Mouse (Mus musculus): Measurements from ENCODE around the gene Ykt6. TPM values are rescaled to one million over a fixed set of nuclear protein-coding genes. Genes with fewer than 3 reads are reported as not detected.

The Ykt6 gene
- polyA plus RNA-seq, 1 experiment from 2014 or later = 39.1 TPM

DNA sequence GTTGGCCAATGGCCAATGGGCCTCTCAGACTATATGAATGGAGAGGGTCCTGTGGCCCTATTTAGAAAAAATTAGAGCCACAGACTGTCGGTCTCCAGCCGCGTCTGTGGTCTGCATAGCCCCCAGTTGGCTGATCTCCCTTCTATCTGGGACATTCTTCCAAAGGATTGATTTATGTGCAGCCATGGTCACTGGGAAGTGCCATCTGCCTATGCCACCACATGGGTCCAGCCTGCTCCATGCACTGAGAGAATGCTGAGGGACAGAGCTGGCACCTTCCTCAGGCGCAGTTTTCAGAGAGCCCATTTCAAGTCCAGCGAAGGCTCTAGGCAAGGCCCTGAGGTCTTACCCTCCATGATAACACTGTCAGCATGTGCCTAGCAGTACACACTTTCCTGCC, 38.7 kb downstream of the Ykt6 start:
- no peak overlapping the region for H3K4me3 ChIP-seq (ENCODE audit: low read depth, low read length)
- no peaks in the 10 kb centered on the region for H3K27me3 ChIP-seq (ENCODE audit: control insufficient read depth, insufficient read depth, low read length)
- no peak overlapping the region for H3K4me2 ChIP-seq (ENCODE audit: low read depth, low read length)
- ATAC-seq (ENCODE audit: low read depth) = no peak
- no peaks in the 10 kb centered on the region for H3K9me3 ChIP-seq (ENCODE audit: control insufficient read depth, low read length)
- no peak overlapping the region for H3K27ac ChIP-seq (ENCODE audit: low read depth, low read length)
- no peaks in the 10 kb centered on the region for H3K4me1 ChIP-seq (ENCODE audit: control insufficient read depth, insufficient read depth, low read length)
- H3K9ac ChIP-seq (replicated peaks; ENCODE audit: low read depth, low read length) = no peak overlapping the region
- 67% methylated on average over 5 of the region's 5 CpGs for WGBS
- 0 out of 2 replicates have a peak, but pooled peaks cover 7% of the 10 kb centered on the region for H3K36me3 ChIP-seq (ENCODE audit: control insufficient read depth, insufficient read depth, low read length)

DNA sequence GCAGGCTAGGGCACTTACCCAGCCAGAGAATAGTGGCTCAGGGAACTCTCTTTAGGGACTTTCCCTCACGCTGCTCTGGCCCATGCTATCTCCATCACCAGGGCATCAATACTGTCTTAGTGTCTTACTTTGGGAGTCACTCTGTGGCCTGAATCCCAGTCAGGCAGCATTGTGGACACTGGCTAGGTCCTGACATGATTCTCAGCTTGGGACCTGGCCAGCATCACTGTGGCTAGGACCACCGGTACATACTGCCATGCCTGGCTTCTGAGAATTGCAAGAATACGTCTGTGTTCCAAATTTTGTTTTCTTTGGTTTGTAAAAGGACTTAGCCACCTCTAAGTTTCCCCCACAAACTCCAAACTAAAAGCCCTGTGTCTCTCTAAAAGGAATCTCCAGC, 39.4 kb downstream of the Ykt6 start:
- Histone ChIP-seq H3K36me3 (ENCODE audit: control insufficient read depth, insufficient read depth, low read length) (0 out of 2 replicates have a peak, but pooled peaks cover 7% of the 10 kb centered on the region), H3K4me1 (ENCODE audit: control insufficient read depth, insufficient read depth, low read length) (no peaks in the 10 kb centered on the region), H3K9me3 (ENCODE audit: control insufficient read depth, low read length) (no peaks in the 10 kb centered on the region), H3K9ac (replicated peaks; ENCODE audit: low read depth, low read length) (no peak overlapping the region), H3K27ac (ENCODE audit: low read depth, low read length) (no peak overlapping the region), H3K4me2 (ENCODE audit: low read depth, low read length) (no peak overlapping the region), H3K4me3 (ENCODE audit: low read depth, low read length) (no peak overlapping the region), H3K27me3 (ENCODE audit: control insufficient read depth, insufficient read depth, low read length) (no peaks in the 10 kb centered on the region)
- 85% methylated on average over 3 of the region's 3 CpGs for WGBS
- ATAC-seq (ENCODE audit: low read depth) = no peak

DNA sequence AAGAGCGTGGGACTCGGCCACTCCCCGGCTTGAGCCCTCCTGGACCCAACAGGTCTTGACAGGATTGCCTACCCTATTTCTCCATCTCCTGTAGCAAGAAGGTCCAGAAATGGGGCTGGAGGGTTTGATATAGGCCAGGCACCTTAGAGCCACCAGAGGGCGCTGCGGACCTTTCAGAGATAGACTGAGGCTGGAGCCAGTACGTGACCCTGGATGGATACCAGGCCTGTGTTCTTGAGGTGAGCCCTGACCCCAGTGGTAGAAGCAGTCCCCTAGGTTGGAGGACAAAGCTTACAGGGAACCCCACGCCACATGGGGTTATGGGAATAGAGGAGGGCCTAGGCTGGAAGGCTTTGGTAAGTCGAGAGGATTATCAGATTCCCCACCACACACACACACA, 40.5 kb downstream of the Ykt6 start:
- no peaks in the 10 kb centered on the region for H3K27me3 ChIP-seq (ENCODE audit: control insufficient read depth, insufficient read depth, low read length)
- H3K9me3 ChIP-seq (ENCODE audit: control insufficient read depth, low read length) = no peaks in the 10 kb centered on the region
- H3K27ac ChIP-seq (ENCODE audit: low read depth, low read length) = no peak overlapping the region
- no peak overlapping the region for H3K4me2 ChIP-seq (ENCODE audit: low read depth, low read length)
- no peak overlapping the region for H3K9ac ChIP-seq (replicated peaks; ENCODE audit: low read depth, low read length)
- 20% methylated on average over 8 of the region's 8 CpGs for WGBS
- no peak overlapping the region for H3K4me3 ChIP-seq (ENCODE audit: low read depth, low read length)
- peaks cover 5% of the 10 kb centered on the region; the same call in 1 of the 2 replicates for H3K4me1 ChIP-seq (ENCODE audit: control insufficient read depth, insufficient read depth, low read length)
- 0 out of 2 replicates have a peak, but pooled peaks cover 7% of the 10 kb centered on the region for H3K36me3 ChIP-seq (ENCODE audit: control insufficient read depth, insufficient read depth, low read length)
- peak; percentile 58 for ATAC-seq (ENCODE audit: low read depth)

DNA sequence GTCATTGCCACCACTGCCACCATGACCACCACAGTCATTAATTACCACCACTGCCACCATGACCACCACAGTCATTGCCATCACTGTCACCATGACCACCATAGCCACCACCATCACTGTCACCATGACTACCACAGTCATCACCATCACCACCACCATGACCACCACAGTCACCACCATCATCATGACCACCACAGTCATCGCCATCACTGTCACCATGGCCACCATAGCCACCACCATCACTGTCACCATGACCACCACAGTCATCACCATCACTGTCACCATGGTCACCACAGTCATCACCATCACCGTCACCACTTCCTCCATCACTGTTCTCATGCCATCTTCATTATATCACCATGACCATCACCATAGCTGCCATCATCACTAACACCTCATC, 43.0 kb downstream of the Ykt6 start:
- WGBS = 100% methylated on average over 2 of the region's 2 CpGs
- no peak overlapping the region for H3K4me2 ChIP-seq (ENCODE audit: low read depth, low read length)
- no peaks in the 10 kb centered on the region for H3K9me3 ChIP-seq (ENCODE audit: control insufficient read depth, low read length)
- no peak overlapping the region for H3K4me3 ChIP-seq (ENCODE audit: low read depth, low read length)
- H3K9ac ChIP-seq (replicated peaks; ENCODE audit: low read depth, low read length) = no peak overlapping the region
- H3K27me3 ChIP-seq (ENCODE audit: control insufficient read depth, insufficient read depth, low read length) = no peaks in the 10 kb centered on the region
- H3K4me1 ChIP-seq (ENCODE audit: control insufficient read depth, insufficient read depth, low read length) = peaks cover 5% of the 10 kb centered on the region; the same call in 1 of the 2 replicates
- H3K27ac ChIP-seq (ENCODE audit: low read depth, low read length) = no peak overlapping the region
- no peaks in the 10 kb centered on the region for H3K36me3 ChIP-seq (ENCODE audit: control insufficient read depth, insufficient read depth, low read length)
- no peak for ATAC-seq (ENCODE audit: low read depth)

DNA sequence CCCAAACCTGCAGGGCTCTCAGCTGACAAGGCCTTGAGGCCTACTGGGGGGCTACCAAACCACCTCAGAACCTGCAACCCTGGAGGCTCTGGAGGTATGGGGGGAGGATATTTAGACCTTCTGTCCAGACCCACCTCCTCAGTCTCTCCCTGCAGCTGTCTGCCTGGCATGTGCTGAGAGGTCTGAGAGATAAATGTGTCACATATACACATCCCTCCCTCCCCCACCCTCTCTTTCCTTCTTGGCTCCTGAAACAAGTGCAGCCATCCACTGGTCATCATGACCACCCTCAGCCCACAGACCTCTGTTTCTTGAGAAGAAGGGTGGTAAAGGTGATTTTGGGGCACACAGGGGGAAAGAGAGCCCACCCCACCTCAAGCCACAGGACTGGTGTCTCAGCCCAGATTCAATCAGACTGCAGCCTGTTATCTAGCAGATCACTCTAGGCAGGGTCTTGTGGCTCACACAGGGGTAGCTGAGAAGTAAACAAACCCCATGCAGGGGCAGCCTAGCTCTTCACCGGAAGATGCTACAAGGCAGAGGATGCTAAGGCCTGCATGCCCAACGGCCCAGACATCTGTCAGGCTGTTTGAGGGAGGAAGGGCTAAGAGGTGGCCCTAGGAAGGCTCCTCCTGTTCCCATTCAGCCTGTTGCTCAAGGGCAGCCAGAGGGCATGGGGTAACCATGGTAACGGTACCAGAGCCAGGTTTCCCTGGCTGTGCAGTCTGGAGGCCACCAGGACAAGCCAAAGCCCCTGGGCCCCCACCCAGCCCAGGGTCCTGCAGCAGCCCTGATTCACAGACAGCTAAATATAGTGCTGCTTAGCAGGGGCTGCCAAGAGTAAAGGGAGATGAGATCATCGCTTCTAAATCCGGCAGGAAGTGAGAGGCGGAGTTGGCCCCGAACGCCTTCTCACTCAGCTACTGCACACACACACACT, 44.6 kb downstream of the Ykt6 start:
- ATAC-seq (ENCODE audit: low read depth) = peak; percentile 82
- 8% methylated on average over 8 of the region's 8 CpGs for WGBS
- H3K9ac ChIP-seq (replicated peaks; ENCODE audit: low read depth, low read length) = no peak overlapping the region

DNA sequence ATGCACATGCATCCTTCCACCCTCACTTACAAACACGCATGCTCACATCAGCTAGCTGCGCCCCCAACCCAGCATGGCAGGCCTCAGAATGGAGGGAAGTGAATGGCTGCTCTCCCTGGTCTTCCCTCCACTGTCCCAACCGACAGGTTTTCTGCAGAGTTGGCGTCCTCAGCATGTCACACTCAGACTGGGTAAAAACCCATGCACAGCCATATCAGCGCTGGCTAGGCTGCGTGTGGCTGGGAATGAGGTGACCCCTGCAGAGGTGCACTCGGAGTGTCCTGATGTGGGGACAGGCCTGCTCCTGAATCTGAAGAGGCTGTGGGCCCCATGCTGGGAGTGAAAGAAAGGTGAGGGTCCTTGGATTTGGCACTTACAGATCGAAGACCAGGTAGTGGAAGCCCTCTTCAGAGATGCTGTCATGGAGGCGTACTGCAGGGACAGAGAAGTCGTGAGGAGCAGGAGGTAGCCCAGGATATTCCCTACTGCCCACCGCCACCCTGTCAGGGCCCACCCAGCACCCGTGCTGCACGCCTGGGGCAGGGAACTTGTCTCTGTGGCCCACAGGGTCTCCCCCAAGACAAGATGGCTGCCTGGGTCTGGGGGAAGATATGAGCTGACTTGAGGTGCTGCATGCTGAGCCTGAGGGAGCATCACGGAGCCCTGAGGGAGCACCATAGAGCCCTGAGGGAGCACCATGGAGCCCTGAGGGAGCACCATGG, 45.6 kb downstream of the Ykt6 start:
- H3K36me3 ChIP-seq (ENCODE audit: control insufficient read depth, insufficient read depth, low read length) = no peaks in the 10 kb centered on the region
- H3K4me2 ChIP-seq (ENCODE audit: low read depth, low read length) = no peak overlapping the region
- no peak overlapping the region for H3K4me3 ChIP-seq (ENCODE audit: low read depth, low read length)
- no peaks in the 10 kb centered on the region for H3K27me3 ChIP-seq (ENCODE audit: control insufficient read depth, insufficient read depth, low read length)
- no peaks in the 10 kb centered on the region for H3K9me3 ChIP-seq (ENCODE audit: control insufficient read depth, low read length)
- no peak for ATAC-seq (ENCODE audit: low read depth)
- 0 out of 2 replicates have a peak overlapping the region, but pooled peaks have one; percentile 11 for H3K9ac ChIP-seq (replicated peaks; ENCODE audit: low read depth, low read length)
- WGBS = 81% methylated on average over 14 of the region's 14 CpGs
- peaks cover 5% of the 10 kb centered on the region; the same call in 1 of the 2 replicates for H3K4me1 ChIP-seq (ENCODE audit: control insufficient read depth, insufficient read depth, low read length)
- peak overlapping the region; percentile 28; the same call in 1 of the 2 replicates for H3K27ac ChIP-seq (ENCODE audit: low read depth, low read length)

More for the DNA sequence above, 44.6 kb downstream of the Ykt6 start:
- Histone ChIP-seq H3K36me3 (ENCODE audit: control insufficient read depth, insufficient read depth, low read length) (no peaks in the 10 kb centered on the region), H3K4me2 (ENCODE audit: low read depth, low read length) (no peak overlapping the region), H3K27ac (ENCODE audit: low read depth, low read length) (peak overlapping the region; percentile 55; the same call in 1 of the 2 replicates), H3K9me3 (ENCODE audit: control insufficient read depth, low read length) (no peaks in the 10 kb centered on the region), H3K4me1 (ENCODE audit: control insufficient read depth, insufficient read depth, low read length) (peaks cover 5% of the 10 kb centered on the region; the same call in 1 of the 2 replicates), H3K4me3 (ENCODE audit: low read depth, low read length) (no peak overlapping the region), H3K27me3 (ENCODE audit: control insufficient read depth, insufficient read depth, low read length) (no peaks in the 10 kb centered on the region)

DNA sequence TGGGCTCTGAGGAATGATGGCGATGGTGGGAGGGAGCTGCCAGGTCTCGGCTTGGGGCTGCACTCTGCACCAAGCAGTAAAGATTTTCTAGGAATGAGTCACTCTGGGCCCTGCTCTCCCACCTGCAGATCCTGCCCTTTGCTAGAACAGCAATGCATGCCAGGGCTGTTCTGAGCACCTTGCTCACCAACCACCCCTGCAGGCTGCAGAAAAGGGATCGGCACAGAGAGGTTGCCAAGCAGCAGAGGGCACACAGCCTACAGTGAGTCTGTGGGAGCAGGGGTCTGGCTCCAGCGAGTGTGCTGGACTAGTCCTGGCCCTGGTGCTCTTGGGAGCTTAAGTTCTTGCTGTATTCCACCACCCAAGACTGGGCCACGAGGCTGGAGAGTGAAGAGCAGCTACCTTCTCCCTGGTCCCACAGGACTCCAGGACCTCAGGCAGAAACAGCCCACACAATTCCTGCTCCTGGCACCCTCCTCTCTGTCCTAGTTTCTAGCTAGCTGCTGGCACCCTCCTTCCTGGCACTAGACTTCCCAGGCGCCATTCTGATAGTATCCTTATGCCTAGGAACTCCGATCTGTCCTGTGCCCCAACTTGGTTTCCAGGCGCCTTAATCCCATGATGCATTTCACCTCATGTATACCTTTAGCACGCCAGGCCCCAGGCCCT, 46.6 kb downstream of the Ykt6 start:
- WGBS = 77% methylated on average over 9 of the region's 9 CpGs
- Histone ChIP-seq H3K4me2 (ENCODE audit: low read depth, low read length) (no peak overlapping the region), H3K9ac (replicated peaks; ENCODE audit: low read depth, low read length) (no peak overlapping the region), H3K9me3 (ENCODE audit: control insufficient read depth, low read length) (no peaks in the 10 kb centered on the region), H3K27me3 (ENCODE audit: control insufficient read depth, insufficient read depth, low read length) (no peaks in the 10 kb centered on the region), H3K4me1 (ENCODE audit: control insufficient read depth, insufficient read depth, low read length) (peaks cover 5% of the 10 kb centered on the region; the same call in 1 of the 2 replicates), H3K27ac (ENCODE audit: low read depth, low read length) (no peak overlapping the region), H3K4me3 (ENCODE audit: low read depth, low read length) (no peak overlapping the region), H3K36me3 (ENCODE audit: control insufficient read depth, insufficient read depth, low read length) (no peaks in the 10 kb centered on the region)
- ATAC-seq (ENCODE audit: low read depth) = no peak

DNA sequence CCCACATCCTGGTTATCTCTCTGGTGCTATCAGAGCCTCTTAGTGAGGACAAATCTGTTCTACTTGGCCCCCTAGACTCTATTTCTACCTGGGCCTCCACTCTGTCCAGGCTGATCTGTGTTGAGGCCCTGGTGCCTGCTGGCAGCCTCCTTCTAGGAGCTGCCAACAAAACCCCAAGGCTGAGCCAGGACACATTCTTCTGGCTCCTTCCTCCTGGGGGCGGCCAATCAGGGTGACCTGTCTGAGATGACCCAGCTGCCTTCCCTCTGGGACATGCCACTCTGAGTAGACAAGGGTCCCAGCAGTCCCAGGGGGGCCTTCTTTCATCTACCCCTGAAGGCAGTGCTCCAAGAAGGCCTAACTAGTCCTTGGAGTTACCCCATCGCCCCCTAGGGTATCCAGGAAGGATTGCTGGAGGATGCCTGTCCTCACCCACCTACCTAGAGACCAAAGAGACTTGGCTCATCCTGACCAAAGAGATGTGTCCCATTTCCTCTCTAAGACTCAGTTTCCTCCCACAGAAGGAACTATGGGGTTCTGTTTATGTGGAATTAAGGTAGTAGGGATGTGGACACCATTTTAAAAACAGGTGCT, 47.6 kb downstream of the Ykt6 start:
- WGBS = 55% methylated on average over 2 of the region's 2 CpGs
- ATAC-seq (ENCODE audit: low read depth) = no peak
- Histone ChIP-seq H3K9ac (replicated peaks; ENCODE audit: low read depth, low read length) (no peak overlapping the region), H3K9me3 (ENCODE audit: control insufficient read depth, low read length) (no peaks in the 10 kb centered on the region), H3K27ac (ENCODE audit: low read depth, low read length) (no peak overlapping the region), H3K36me3 (ENCODE audit: control insufficient read depth, insufficient read depth, low read length) (no peaks in the 10 kb centered on the region), H3K4me3 (ENCODE audit: low read depth, low read length) (no peak overlapping the region), H3K4me1 (ENCODE audit: control insufficient read depth, insufficient read depth, low read length) (peaks cover 5% of the 10 kb centered on the region; the same call in 1 of the 2 replicates), H3K27me3 (ENCODE audit: control insufficient read depth, insufficient read depth, low read length) (no peaks in the 10 kb centered on the region), H3K4me2 (ENCODE audit: low read depth, low read length) (no peak overlapping the region)
